Mouse (Mus musculus) cerebellum, postnatal 36 days (tissue): ENCODE measurements around the gene Zfp523.
A peak's percentile ranks its signal among the peaks of the same experiment; 100 is the strongest.

Experiments
- DNase-seq, 2 experiments: peaks; one replicate each; pipeline ENCODE4 v3.0.0; 2021 to 2022; ENCODE audit warnings: mixed read lengths in 2 of 2

The Zfp523 gene

DNA sequence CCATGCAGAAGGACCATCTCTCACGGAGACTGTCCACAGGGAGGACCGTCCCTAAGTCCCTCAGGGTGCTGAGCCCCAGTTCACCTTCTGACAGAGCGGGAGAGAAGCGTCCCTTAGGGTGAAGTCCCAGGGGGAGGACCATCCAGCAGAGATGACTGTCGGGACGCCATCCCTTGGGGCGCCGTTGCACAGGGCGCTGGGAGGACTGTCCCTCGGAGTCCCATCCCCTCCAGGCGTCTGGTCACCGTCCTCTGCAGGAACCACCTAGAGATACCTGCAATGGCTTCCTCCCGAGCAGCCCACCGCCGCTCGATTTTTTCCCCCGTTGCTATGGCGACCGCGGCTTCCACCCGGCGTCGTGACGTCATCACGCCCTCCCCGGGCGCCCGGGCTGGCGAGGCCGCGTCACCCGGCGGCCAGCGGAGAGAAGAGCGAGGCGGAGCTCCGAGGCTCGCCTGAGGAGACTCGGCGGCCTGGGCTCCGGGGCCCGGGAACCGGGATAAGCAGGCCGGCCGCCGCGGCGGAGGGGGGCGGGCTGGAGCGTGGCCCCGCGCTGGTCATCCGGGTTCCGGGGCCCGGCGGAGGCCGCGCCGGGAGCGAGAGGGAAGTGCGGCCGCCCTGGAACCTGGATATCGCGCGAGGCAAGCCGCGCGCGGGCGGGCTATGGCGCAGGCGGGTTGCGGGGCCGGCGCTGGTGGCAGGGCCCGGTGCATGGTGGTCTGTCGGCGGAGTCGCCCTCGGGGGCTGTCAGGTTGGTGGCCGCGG lies at the start of gene Zfp523:
Gene Zfp523 (plus strand): TSS at position 355 of the 765 bp plus-strand sequence.
- peak; percentile 89 to 92 for DNase-seq

DNA sequence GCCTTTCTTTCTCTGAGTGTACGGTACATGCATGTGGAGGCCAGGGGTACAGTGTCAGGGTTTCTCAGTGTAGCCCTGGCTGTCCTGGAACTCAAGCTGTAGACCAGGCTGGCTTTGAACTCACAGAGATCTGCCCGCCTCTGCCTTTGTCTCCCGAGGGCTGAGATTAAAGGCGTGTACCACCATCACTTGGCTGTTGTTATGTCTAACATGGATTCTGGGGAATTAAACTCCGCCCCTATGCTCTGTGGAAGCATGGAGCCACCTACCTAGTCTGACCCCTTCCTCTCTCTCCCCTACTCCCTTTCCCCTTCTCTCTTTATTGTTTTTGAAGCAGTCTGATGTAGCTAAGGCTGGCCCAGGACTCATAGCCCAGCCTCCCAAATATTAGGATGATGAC lies 47.1 kb upstream of the Zfp523 start:
- DNase-seq: no peak

DNA sequence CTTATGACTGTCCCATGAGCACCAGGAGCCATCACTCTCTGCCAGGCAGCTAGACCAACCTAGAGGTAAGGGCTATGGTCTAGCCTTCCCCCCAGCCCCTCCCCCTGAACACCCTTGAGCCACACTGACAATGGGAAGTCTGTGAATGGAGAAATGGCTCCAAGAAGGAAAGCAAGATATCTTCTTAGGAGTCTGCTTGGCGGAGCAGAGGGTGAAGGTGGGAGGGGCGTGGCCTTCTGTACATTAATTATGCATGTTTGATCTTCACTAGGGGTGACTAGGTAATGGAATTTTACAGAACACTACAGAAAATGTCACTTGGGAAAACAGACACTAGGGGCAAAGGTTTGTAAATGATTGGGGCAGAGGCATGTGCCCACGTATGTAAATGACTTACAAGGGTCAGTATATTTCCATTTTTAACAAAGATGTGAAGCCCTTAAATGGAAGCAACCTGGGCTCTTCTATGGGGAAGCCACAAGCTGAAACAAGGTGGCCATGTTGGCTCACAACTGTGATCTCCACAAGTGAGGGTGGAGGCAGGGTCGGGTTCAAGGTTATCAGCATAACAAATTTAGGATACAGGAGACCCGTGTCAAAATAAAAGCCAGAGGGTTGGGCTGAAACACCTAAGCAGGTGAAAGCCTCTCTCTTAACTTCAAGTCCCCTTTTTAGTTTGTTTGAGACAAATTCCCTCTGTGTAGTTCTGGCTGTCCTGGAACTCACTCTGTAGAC lies 46.4 kb upstream of the Zfp523 start:
- DNase-seq: no peak

DNA sequence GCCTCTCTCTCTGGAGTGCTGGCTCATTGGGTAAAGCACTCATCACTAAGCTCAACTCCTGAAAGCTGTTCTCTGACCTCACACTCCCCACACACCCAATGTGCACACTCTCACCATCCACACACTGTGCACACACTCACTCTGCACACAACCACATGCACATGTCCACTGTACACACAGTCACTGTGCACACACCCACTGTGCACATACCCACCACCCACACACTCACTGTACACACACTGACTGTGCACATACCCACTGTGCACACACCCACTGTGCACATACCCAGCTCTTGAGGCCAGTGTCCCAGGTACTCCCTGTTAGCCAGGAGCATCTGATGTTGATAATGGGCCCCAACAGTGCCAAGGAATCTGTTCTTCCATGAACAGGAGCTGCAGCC lies 45.8 kb upstream of the Zfp523 start:
- DNase-seq: no peak

DNA sequence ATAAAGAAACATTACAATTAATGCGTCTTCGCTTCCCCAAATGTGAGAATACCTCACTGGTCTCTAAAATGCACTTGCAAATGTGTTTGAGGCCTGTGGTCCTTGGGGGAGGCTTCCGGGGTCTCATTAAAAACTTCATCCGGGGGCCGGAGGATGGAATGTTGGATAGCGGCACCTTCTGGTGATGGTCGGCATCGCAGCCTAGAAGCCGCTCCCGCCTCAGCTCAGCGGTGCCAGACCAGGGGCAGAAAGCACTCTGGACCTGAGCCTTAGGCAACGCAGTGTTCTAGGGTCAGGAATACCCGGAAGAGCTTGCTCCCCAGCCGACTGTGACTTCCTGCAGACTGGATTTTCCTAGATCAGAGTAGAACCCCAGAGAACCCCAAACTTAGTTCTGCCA lies 43.7 kb upstream of the Zfp523 start:
- peak; percentile 57 to 58 for DNase-seq

DNA sequence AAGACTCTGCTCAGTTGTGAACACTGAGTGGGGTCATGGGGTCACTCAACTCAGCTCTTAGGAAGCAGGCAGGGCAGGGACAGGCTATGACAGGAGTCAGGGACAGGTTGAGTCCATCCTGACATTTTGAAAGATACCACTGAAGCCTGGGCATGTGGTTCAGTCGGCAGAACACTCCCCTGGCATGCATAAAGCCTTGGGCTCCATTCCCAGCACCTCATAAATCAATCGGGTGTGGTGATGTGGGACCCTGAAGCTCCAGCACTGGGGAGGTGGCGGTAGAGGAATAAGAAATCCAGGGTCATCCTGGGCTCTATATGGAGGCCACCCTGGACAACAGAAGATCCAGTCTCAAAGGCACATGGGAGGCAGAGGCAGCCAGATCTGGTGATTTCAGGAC lies 41.4 kb upstream of the Zfp523 start:
- no peak for DNase-seq

DNA sequence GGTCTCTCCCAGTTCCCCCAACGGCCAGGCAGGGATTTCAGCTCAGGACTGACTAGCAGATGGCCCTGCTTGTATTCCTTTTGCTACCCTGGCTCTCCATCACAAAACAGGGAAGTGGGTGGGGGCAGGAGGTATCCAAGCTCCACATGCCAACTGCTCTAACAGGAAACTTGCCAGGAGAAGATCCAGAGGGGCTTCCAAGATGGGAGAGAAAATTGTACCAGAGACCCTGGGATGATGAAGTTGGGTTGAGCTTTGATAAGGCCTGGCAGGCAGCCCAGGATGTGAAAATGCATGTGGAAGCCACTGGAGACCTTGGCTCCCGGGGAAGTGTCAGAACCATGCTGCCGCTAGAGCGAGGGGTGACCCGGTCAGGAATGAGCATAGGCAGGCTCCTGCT lies 40.7 kb upstream of the Zfp523 start:
- DNase-seq: no peak

DNA sequence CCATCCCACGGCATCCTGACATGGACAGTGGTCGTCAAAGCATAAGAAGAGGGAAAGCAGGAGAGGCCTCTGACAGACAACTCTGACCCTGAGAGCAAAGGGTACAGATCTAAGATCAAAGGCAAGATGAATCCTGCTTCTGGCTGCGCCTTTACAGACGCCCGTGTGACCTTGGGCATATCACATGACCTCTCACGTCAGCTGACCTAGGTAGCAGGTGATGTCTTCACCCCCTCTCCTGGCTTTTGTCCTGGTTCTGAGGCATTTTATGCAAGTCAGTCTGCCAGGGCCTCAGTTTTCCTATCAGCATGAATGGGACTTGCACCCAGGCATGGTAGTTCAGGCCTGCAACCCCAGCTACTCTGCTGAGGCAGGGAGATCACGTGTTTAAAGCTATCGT lies 38.9 kb upstream of the Zfp523 start:
- no peak for DNase-seq

DNA sequence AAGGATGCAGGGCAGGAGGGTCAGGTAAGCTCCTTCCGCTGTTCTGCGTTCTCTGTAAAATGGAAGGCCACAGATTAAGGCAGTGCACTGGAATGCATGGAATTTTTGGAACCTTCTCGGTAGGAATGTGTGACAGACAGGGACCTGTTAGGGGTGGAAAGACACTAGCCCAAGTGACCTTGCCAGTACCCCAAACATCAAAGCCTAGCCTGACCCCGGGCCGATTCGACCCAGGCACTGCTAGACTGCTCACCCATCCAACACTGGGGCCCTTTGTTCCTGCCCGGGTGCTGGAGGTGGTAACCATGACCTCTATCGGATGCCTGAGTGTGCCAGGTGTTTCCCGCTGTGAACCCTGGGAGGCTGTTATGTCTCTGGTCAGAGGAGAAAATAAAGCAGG lies 38.2 kb upstream of the Zfp523 start:
- no peak for DNase-seq

DNA sequence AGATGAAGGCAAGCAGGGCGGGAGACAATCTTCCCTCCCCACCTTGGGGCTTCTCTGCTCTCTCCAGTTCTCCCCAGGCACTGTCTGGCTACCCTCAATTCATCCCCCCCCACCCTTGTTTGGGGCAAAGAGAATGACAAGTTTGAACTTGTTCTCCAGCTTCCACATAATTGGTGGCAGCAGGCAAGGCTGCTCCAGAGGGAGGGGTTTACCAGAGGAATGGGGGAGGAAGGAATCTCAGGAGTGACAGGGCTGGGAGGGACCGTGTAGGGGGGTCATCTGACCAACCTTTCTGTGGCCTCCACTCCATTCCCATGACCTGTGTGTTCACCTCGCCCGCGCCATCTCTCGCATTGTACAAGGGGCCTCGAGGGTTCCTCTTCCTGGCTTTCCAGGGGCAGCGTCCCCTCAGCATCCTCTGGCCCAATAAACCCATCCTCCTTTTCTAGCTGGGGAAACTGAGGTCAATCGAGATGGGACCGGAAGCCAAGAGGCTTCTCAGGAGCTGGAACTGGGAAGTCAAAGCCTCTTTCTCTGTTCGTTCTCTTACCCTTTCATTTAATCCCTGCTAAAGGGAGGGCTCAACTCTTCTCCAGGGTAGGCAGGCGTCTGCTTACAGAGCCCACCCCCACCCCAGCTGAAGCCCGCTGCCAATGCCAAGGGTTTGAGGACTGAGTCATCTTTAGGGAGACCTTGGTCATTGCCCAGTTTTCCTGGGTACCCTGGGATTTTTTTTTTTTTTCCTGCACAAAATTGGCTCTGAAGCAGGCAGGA lies 36.3 kb upstream of the Zfp523 start:
- no peak for DNase-seq

DNA sequence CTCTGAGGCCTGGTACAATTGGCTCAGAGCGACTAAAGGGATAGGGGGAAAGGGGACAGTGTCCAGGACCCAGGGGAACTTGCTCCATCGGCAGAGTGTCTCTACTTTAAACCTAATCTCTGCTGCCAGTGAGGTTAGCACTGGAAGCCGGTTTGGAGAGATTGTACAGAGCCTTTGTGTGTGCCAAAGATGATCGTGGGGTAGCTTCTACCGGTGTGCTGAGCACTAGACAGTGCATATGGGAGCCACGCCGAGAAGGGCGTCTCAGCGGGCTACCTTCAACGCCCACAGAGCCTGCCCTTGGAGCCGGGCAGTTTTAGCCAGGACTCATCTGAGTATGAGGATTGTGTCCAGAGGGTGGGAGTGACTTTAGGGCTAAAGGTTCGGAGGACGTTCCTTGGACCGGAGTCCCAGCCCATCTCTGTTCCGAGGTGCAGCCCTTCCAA lies 35.7 kb upstream of the Zfp523 start:
- no peak for DNase-seq

DNA sequence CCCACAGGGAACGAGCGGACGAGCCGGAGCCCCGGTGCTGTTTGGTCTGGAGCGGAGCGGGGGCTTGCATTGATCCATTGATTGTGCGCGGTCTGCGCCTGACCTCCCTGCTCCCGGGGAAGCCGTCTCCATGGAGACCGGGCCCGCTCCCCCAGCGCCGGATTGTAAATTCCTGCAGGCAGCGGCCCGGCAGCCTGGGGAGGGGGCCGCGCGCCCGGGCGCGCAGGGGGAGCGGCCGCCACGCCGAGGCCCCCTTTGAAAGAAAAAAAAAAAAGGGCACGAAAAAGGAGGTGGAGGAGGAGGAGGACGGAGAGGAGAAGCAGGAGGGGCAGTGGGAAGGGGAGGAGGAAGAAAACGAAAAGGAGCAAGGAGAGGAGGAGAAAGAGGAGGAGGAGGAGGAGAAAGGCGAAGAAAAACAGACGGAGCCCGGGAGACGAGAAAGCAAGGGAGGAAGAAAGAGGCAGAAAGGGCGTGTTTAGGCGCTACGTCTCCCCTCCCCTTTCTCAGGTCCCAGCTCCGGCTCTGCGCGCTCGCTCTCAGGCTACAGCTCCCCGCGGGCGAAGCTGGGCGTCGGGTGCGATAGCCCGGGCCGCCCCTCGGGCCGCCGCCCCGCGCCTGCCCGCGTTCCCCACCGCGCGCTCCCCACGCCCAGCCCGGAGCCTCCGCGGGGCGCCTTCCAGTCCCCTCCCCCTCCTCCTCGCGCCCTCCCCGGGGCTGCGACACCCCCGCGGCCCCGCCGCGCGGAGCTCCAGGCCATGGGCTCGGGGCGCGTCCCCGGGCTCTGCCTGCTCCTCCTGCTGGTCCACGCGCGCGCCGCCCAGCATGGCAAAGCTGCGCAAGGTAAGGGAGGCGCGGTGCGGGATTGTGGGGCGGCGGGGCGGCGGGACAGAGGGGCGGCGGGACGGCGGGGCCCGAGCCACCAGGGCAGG lies 34.9 kb upstream of the Zfp523 start, which contains the start of gene Scube3:
Gene Scube3 (plus strand): TSS at position 371 of the 929 bp plus-strand sequence.
- no peak for DNase-seq

DNA sequence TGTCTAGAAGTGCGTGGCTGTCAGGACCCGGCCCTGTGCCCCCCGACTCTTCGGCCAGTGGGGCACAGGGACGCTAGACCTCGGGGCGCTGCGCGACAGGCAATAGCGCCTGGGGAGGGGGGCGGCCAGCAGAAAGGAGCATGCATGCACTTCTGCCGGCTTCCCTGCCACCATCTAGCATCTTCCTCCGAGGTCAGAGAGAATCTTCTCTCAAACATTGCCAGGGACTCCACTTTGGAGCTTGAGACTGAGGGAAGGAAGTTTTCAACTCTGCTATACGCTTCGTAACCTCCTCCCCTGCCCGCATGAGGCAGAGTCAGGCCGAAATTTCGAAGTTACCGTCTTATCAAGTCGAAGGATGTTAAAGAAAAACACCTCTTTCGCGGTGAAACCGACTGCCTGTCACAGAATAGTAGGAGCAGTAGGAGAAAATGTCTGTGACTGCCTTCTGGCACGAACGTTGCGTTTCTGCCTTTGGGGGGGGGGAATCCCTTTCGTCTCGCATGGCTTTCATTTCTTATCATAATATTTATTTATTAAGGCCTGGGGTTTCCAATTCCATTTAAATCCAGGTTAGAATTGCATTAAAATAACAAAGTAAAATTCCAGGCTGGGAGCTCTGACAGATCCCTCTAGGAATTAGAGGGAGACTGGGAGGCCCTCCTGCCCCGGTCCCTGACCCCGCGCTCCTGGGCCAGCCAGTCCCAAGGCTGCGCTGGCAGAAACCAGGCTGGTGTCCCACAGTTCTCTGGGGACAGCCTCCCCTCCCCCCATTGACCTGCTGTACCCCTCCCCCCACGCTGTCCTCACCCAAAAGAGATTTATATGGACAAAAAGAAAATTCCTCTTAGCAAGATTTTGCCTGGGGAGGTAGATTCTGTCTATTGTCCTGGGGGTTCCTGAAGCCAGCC lies 34.0 kb upstream of the Zfp523 start:
- no peak for DNase-seq

DNA sequence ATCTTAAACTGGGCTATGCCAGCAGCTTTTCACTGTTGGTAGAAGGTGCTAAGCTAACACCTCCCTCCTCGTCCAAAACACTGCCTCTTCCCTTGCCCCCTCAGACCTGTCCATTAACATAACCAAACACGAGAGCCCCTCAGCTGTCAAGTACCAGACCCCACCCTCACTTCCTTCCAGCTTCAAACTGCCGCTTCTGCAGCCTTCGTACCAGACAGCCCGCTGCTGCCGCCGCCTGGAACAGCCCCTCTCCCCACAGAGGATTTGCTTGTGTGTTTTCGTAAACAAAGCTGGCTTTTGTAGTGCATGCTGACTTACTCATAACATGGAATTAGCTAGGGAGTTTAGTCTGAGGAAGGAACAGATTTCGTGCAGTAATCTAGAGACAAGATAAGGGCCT lies 33.2 kb upstream of the Zfp523 start:
- DNase-seq: no peak

DNA sequence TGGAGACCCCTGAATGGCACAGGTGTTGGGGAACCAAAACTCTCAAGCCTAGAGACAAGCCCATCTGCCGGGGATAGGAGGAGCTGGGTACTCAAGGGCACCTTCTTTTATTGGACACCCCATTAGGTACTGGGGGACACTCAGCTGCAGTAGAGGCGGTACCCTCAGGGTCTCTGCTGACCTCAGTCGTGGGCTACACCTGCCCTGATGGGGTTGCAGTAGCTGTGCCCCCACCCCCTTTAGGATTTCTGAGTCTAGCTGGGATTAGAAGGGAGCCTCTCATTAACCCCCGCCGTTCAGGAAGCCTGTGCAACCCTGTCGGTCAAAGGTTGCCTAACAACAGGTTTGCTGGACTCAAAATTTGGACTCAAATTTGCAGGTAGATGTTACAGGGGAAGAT lies 32.7 kb upstream of the Zfp523 start:
- DNase-seq: no peak

DNA sequence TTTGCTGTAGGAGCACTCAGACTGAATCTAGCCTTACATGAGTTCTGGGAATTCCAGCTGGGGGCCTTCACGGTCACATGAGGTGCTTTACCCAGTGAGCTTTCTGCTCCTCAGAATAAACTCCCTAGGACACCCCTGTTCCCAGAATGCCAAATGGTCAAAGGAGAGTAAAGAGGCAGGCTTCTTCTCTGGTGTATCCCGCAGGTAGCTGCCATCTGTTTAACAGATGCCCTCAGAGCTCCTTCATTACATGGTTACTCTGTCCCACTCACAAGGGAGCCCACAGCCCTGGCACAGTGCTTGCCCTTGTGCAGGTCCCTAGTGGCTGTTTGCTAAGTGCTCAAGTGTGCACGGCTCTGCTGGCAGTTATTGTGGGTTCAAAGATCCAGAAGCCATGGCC lies 28.6 kb upstream of the Zfp523 start:
- DNase-seq: peak; percentile 55

DNA sequence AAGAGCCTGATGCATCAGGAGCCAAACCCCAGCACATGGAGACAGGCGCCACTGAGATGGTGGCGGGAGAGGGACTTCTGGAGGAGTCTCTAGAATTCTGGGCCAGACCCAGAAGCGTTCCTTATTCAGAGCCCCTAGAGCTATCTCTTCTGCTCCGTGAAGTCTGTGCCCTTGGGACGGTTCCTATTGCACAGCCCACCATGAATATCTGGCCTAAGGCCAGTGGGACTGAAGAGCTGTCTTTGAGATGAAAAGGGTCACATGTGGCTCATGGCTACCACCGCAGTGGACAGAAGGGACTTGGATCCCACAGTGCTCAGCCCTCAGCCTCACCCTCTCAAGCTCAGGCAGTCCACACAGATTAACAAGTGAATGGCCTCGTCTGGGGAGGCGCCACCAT lies 27.2 kb upstream of the Zfp523 start:
- no peak for DNase-seq

DNA sequence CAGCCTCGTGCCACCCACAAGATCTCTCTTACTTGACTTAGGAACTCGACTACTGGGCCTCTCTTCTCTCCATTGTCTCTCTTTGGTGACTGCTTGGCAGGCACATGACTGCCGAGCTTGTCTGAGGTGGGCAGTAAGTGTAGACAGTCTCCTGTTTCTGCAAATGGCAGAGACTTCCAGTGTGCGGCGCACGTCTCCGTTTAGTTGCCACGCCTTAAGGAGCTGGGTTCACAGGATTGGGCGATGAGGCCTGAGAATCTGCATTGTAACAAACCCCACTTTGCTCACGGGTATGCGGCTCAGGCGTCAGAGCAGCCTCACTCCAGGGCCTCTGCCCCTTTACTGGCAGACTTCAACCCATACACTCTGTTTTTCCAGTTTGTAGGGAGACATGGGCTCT lies 26.5 kb upstream of the Zfp523 start:
- DNase-seq: no peak

DNA sequence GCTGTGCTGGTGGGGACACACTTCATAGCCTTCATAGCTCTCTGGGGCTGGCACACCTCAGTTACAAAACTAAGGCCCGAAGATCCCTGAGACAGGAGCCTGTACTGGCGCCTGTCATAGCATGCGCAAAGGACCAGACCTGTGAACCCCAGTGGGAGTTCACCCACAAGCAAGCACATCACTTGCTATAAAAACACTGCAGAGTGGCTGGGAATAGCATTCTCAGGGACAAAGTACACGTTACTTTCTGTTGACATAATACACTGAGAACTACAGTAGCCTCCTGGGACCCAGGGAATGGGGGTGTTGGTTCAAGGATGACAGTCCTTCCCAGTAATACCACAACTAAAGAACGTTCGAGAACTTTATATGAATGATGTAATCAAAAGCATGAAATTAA lies 23.8 kb upstream of the Zfp523 start:
- no peak for DNase-seq

DNA sequence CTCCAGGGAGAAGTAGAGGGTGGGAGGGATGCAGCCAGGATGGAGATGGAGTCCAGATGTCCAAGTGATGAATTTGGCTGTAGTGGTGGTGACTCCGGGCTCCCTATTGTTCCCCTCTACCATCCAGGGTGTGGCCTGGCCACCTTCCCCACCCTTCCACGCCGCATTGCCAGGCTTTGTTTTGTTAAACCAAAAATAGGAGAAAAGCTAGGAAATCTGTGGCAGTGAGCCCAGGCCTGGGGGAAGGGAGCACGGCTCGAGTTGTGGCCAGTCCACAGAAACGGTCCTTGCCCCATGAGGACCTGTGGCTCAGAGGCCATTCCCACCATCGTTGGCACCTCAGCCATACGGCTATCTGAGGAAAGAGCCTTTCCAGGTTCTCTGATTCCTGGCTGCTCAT lies 22.0 kb upstream of the Zfp523 start:
- no peak for DNase-seq

DNA sequence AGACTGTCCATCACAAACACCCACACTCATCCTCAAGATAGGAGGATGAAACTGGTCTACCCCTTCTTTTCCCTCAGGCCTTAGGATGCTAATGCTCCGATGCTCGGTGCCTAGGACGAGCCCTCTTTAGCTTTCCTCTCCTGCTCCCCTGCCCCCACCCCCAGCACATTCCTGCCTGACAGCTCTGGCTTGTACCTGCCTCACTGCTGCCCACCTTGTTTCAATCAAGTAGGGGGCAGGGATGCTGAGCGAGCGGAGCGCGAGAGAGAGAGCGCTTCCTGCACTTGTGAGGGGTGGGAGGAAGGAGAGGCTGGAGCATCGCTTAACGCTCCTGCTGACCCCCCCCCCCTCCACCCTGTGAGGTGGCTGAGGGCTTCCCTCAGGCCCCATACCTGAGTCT lies 16.6 kb upstream of the Zfp523 start:
- DNase-seq: no peak
